Mouse (Mus musculus) testis, adult 2 months (tissue): ENCODE results near the gene Abhd2.

Experiments used
- CTCF ChIP-seq: fragments of 200-500 bp; IDR thresholded peaks from 2 replicates; pipeline ENCODE4 v1.5.1; 2012; ENCODE audit warnings: low read depth, mild to moderate bottlenecking, inconsistent platforms, low read length, moderate library complexity; ENCODE audit not compliant: control insufficient read depth, insufficient read depth, insufficient replicate concordance
- POLR2A ChIP-seq: fragments of 200-500 bp; IDR thresholded peaks from 2 replicates; pipeline ENCODE4 v1.6.1; 2012; ENCODE audit warnings: low read depth, mild to moderate bottlenecking, inconsistent platforms, low read length, moderate library complexity; ENCODE audit not compliant: control insufficient read depth

- peak; percentile 24; the same call in 1 of the 2 replicates for TF ChIP-seq CTCF
- no peak for TF ChIP-seq POLR2A
Observed at GRCm38 (mm10) chr7:79347108-79347813, 74.3 kb downstream of the Abhd2 start.
